Mouse (Mus musculus) left cerebral cortex, adult 6 months (tissue): ENCODE measurements around the gene Ttc4. TPM values are rescaled to one million over a fixed set of nuclear protein-coding genes. Genes with fewer than 3 reads are reported as not detected.

Experiments used
- long read RNA-seq, 2 experiments: library from polyadenylated mRNA; unstranded; transcript quantifications; one replicate each; pipeline ENCODE4 v2.0.0; 2019 to 2020
- polyA plus RNA-seq: library from polyadenylated mRNA; unstranded; fragments of <200 nt; fragmentation: Nextera tagmentation; gene quantifications from 2 replicates; pipeline ENCODE4 v1.2.3, GENCODE M21; 2021

The Ttc4 gene
- 32.5 and 43.4 TPM in 2 replicates for polyA plus RNA-seq
- long read RNA-seq, experiment 1, transcript Ttc4-201 (10 exons, 2,121 nt) = major isoform, 288 of 480 reads
- long read RNA-seq, experiment 1, partial matches to known transcripts = 12 of 480 reads
- long read RNA-seq, experiment 1, other reads (novel, unspliced or antisense) = 178 of 480 reads
- long read RNA-seq, experiment 2, transcript Ttc4-205 (3 exons, 725 nt) = minor isoform, 5 of 62 reads
- long read RNA-seq, experiment 2, transcript Ttc4-201 (10 exons, 2,121 nt) = major isoform, 40 of 62 reads
- long read RNA-seq, experiment 2, partial matches to known transcripts = 10 of 62 reads
- long read RNA-seq, experiment 2, other reads (novel, unspliced or antisense) = 6 of 62 reads

DNA sequence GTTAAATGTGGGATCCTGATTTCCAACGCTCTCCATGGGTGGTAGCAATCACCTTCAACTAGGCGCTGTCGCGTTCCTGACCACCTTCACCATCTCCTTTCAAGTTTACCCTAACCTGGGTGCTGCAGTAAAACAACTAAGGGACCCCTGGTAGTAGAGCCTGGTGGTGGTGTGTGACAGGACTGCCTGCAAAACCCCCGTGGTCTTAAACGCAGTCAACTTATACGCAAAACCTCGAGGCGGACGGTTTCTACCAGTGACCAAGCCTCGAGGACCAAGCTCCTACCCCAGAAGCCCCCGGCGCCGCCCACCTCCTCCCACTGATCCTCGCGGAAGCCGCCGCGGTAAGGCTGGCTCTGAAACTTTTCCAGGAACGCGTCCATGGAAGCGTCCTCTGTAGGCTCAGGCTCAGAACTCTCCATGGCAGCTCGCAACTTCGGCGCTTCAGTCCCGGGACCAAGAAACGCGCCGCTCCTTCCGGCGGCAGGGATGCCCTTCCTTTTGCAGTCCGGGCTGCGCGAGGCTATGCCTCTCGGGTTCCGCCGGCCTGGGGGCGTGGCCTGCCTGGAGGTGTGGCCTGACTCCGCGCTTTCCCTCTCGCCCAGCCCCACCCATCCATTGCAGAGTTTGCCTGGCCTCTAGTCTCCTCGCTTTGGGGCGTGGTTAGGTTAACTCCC is at the start of gene Ttc4:
TSS of gene Ttc4 (minus strand) at position 503 of the 677 bp plus-strand sequence.

DNA sequence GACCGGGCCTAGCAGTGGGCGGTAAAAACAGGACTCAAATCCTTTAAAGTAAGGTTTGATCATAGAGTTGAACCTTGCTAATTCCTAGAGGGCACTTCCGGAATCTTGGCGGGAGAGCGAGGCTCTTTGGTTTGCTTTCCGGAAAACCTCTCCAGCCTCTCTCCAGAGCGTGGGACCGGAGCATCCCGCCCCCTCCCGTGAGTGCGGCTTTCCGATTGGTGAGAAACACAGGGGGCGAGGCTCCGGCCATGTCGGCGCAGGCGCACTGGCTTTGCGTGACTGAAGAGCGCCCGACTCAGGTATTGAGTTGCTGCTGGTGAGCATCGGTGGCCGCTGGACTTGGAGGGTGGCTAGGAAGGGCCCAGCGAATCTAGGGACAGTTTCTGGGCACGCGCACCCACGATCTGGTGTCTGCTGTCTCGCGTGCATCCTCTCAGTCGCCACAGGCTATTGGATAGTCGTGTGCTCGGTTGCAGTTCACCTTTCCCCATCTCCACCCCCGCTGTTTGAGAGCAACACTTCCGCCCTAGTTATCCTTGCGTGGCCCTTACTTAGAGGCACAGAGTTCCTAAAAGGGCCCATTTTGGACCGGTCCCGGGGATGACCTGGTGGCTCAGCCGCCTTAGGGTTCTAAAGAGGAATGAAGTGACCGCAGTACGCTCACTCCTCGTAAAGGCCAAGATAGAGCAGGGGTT is 27.8 kb downstream of the Ttc4 start, which contains the start of gene Pars2:
TSS of gene Pars2 (plus strand) at position 237 of the 695 bp plus-strand sequence.

DNA sequence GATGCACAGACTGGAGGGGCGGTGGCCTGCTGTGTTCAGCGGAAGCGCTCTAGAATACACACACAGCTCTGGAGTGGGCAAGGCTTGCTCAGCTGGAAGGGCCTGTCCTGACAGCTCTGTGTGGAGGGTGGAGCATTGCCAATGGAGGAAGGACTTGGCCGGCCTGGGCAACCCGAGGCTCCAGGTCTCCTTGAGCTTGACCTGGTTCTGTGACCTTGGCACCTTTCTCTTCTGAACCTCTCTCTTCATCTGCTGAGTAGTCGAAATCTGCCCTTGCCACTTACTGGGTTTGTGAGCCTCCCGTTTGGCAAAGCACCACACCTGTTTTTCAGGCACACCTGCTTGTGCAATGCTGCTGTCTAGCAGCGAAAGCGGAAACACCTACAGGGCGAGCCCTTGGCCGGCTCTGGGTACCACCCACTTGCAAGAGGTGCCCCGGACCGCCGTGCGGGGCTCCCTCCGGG is 56.7 kb downstream of the Ttc4 start, which contains the start of gene Ttc22:
TSS of gene Ttc22 (plus strand) at position 403 of the 464 bp plus-strand sequence.

DNA sequence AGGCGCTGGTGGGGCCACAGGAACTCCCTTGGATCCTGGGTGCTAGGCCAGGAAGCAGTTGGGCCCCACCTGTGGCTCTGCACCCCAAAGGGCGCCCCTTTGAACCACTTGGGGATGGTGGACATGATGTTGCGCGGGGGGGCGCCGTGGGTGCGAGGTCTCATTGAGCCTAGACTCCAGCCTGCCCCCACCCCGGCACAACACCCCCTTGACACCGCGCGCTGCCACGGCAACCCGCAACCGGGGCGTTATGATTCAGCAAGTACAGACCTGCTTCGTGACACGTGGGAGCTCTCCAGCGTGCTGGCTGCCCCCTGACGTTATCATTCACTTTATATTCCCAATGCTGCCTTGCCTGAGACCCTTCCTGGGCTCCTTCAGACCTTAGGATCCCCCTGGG is 61.7 kb downstream of the Ttc4 start, which contains the start of gene Lexm:
TSS of gene Lexm (minus strand) at position 186 of the 400 bp plus-strand sequence.

Other genes with a start within 250 kb of the Ttc4 start
- gene Pcsk9, start 214.6 kb downstream of the Ttc4 start, polyA plus RNA-seq = 1.9 and 4.0 TPM in 2 replicates
- gene Bsnd, start 186.7 kb downstream of the Ttc4 start, polyA plus RNA-seq = not detected in 2 replicates
- 17.9 and 23.7 TPM in 2 replicates for gene Dhcr24, start 117.9 kb downstream of the Ttc4 start, polyA plus RNA-seq
- gene Lexm, start 61.7 kb downstream of the Ttc4 start, polyA plus RNA-seq = not detected in 2 replicates
- gene Ttc22, start 56.5 kb downstream of the Ttc4 start, polyA plus RNA-seq = 0.36 and 0.49 TPM in 2 replicates
- 8.1 and 11.0 TPM in 2 replicates for gene Pars2, start 27.9 kb downstream of the Ttc4 start, polyA plus RNA-seq
- gene Mroh7, start 52.0 kb upstream of the Ttc4 start, polyA plus RNA-seq = 0.23 and 0.65 TPM in 2 replicates
- gene Fam151a, start 54.9 kb upstream of the Ttc4 start, polyA plus RNA-seq = not detected in 2 replicates
- 7.5 and 12.0 TPM in 2 replicates for gene Acot11, start 126.1 kb upstream of the Ttc4 start, polyA plus RNA-seq
- gene Ssbp3, start 231.8 kb upstream of the Ttc4 start, polyA plus RNA-seq = 23.9 and 32.2 TPM in 2 replicates